Mouse (Mus musculus) c-Kit-negative CD71-positive TER-119-positive erythroid progenitor cells, embryonic 14.5 days (primary cell): ENCODE measurements around the gene Shq1.
A peak's percentile ranks its signal among the peaks of the same experiment; 100 is the strongest.

ENCODE experiments used
- DNase-seq: peaks from one replicate; pipeline ENCODE4 v3.0.0-alpha.2; 2013; ENCODE audit warnings: low read depth, low spot score

Gene Shq1

GRCm38 (mm10) chr6:100668858-100669257, 2.1 kb downstream of the Shq1 start:
- no peak for DNase-seq

GRCm38 (mm10) chr6:100667644-100668043, 3.3 kb downstream of the Shq1 start:
- DNase-seq: no peak

GRCm38 (mm10) chr6:100662224-100662623, 8.7 kb downstream of the Shq1 start:
- no peak for DNase-seq

GRCm38 (mm10) chr6:100660395-100660794, 10.6 kb downstream of the Shq1 start:
- no peak for DNase-seq

- DNase-seq: no peak
Observed at GRCm38 (mm10) chr6:100652535-100652934, 18.4 kb downstream of the Shq1 start.

GRCm38 (mm10) chr6:100647196-100647595, 23.8 kb downstream of the Shq1 start:
- no peak for DNase-seq

GRCm38 (mm10) chr6:100645469-100646201, 25.3 kb downstream of the Shq1 start:
- no peak for DNase-seq

- no peak for DNase-seq
Observed at GRCm38 (mm10) chr6:100644631-100645030, 26.3 kb downstream of the Shq1 start.

GRCm38 (mm10) chr6:100642786-100643185, 28.2 kb downstream of the Shq1 start:
- no peak for DNase-seq

- no peak for DNase-seq
Observed at GRCm38 (mm10) chr6:100640591-100640990, 30.4 kb downstream of the Shq1 start.

GRCm38 (mm10) chr6:100629086-100629485, 41.9 kb downstream of the Shq1 start:
- DNase-seq: no peak

- DNase-seq: no peak
Observed at GRCm38 (mm10) chr6:100628223-100628622, 42.7 kb downstream of the Shq1 start.

- peak; percentile 71 for DNase-seq
Observed at GRCm38 (mm10) chr6:100623922-100624321, 47.0 kb downstream of the Shq1 start.

GRCm38 (mm10) chr6:100622861-100623507, 48.0 kb downstream of the Shq1 start:
- no peak for DNase-seq

GRCm38 (mm10) chr6:100620411-100620810, 50.5 kb downstream of the Shq1 start:
- no peak for DNase-seq

GRCm38 (mm10) chr6:100619309-100619708, 51.6 kb downstream of the Shq1 start:
- DNase-seq: no peak

GRCm38 (mm10) chr6:100616133-100616532, 54.8 kb downstream of the Shq1 start:
- DNase-seq: no peak

- DNase-seq: no peak
Observed at GRCm38 (mm10) chr6:100613593-100614267, 57.2 kb downstream of the Shq1 start.

GRCm38 (mm10) chr6:100610897-100611575, 59.9 kb downstream of the Shq1 start:
- DNase-seq: no peak

- DNase-seq: no peak
Observed at GRCm38 (mm10) chr6:100610182-100610581, 60.8 kb downstream of the Shq1 start.

- DNase-seq: no peak
Observed at GRCm38 (mm10) chr6:100609256-100609655, 61.7 kb downstream of the Shq1 start.

- DNase-seq: peak; percentile 56
Observed at GRCm38 (mm10) chr6:100608429-100608828, 62.5 kb downstream of the Shq1 start.
